Mouse (Mus musculus) heart, adult 9 months (tissue): ENCODE data around the gene Flnb.

Source experiments
- DNase-seq, 2 experiments: peaks; one replicate each; pipeline ENCODE4 v3.0.0; 2022; ENCODE audit warnings: low spot score in 2 of 2

Flnb gene

DNA sequence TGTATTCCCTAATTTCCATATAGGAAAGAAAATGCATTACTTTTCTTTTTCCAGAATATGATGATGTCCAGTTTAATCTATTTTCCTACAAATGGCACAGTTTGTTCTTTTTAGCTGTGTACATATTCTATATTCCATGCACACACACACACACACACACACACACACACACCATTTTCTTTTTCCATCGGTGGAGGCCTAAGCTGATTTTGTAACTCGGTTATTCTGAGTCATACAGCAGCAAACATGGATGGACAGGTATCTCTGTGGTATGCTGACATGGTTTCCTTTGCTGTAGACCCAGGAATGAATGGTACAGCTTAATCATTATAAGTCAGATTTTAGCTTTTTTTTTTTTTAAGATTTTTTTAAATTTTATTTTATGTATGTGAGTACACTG lies 44.5 kb downstream of the Flnb start:
- DNase-seq, result no peak

DNA sequence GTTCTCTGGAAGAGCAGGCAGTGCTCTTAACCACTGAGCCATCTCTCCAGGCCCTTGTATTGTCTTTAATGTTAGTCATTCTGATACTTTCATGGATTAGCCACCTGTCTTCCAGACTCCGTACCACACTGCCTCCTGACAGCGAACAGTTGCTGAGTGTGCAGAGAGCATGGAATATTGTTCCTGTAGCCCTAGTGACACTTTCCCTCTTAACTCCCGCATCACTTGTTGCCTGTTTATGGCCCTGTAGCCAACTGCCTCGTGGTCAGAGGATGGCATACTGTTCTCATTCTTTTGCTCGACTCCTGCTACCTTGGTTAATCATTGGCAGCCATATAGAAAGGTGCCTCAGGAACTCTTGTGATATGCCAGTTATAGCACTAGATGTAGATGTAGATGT lies 45.4 kb downstream of the Flnb start:
- DNase-seq, result no peak

DNA sequence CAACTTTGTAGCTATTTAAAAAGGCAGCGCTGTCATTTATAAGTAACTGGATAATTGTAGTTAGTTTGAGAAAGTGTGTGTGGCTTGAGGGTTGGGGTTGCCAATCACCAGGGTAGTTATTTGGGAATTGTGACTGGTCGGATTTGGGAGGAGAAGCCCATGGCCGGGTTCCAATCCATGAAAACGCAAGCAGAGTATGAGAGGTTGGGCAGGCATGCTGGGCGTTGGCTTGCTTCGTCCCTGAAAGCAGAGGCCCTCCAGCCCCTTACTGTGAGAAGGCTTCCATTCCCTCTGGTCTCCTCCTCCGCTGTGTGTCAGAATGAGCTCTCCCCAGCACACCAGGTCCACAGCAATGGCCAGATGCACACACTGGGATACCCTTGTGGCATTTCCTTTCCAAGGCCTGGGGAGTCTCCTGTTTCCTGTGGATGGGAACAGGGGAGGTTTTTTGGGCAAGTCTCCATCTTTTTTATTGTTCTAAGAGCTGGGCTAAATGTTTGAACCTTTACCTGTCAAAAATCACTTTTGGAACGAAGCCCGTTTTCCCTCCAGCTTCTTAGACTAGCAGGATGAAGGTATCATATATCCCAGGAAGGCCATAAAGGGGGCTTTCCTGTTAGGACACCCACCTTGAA lies 46.2 kb downstream of the Flnb start:
- DNase-seq, result peak; percentile 46 to 62

DNA sequence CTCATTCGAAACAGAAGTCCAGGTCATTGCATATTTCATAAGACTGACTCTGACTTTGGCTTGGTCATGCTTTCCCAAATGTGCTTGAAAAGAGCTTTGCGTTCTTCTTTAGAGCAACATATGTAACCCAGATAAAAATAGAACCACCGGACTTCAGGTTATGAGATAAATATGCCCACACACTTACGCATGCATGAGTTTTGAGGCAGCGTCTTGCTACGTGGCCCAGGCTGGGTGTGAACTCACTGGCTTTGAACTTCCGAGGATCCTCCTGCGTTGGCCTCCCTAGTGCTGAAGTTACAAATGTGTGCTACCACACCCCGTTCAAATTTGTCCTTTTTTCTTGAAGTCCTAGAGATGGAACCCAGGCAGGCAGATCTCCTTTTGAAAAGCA lies 46.7 kb downstream of the Flnb start:
- no peak for DNase-seq

DNA sequence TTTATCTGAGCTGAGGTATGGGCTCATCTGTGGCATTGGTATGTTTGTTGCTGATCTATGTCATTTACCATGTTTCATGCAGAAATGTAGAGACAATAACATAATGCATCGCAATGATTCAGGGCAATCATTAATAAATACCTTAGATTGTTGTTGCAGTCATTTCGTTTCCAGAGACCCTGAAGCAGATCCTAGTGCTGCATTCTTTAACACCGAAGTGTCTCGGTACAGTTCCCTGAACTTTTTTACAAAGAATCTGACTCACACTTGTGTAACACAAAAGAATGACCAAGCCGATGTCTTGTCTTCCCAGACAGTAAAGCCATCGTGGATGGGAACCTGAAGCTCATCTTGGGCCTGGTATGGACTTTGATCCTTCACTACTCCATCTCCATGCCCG lies 49.5 kb downstream of the Flnb start:
- DNase-seq, result no peak

DNA sequence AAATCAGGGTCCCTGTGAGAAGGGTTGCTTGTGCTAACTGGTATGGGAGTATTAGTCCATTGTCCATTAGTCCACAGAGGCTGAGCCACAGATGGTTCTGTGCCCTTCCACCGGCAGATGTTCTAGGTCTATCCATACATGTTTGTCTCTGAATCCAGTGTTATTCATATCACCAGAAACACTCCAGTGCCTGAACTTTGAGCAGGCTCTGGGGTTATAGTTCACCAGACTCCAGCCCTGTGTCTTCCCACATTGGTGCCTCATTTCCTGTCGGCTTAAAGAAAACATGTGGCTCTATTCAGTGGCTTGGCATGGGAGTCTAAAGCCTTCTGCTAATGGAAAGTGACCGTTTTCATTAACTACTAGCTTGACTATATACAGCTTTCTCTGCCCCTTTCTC lies 50.1 kb downstream of the Flnb start:
- DNase-seq, result no peak

DNA sequence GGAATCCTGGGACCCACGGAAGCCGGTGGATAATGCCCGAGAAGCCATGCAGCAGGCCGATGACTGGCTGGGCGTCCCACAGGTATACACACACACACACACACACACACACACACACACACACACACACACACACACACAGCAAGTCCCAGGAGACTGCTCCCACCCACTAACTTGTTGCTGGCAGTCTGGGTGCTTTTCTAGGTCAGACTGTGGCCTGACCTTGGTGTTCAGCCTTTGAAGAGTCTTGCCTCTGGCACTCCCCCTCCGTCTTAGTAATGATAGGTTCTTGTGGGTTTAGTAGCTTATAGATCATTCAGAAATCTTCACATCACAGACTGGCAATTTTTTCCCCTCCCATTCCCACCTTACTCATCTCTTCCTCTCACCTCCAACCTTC lies 52.0 kb downstream of the Flnb start:
- no peak for DNase-seq

DNA sequence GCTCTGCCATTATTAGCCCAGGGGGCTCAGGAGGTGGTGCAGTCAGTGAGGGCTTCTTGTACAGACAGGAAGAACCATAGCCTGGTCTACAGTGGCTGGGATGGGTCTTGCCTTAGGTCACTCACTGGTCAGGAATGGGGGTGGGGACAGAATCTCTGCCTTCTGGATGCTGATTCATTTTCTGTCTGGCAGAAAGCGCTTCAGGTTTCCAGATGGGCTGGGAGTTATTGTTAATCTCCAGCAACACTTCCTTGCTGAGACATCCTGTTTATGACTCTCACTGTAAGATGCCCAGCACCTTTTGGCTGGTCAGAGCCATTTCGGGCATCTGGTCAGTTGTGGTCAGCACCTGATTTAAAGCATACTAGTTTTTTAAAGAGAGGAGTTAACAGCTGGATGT lies 55.8 kb downstream of the Flnb start:
- peak; percentile 14 to 61 for DNase-seq

DNA sequence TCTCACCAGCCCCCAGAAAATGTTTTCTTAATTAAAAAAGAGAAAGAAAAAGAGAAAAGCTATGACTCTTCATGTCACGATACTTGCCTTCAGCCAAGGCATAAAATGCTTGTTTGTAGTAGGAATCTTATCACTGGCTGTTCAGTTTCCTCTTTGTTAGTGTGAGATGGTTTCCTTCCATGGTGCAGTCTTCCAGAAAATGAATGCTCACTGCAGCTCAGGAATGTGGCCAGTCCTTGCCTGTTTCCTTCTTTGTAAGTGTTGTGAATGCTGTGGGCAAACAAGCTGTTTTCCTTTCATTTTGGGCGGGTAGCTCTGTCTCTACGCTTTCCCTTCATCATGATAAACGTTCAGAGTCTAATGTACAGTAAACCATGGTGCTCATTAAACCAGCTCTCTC lies 56.7 kb downstream of the Flnb start:
- DNase-seq, result no peak

DNA sequence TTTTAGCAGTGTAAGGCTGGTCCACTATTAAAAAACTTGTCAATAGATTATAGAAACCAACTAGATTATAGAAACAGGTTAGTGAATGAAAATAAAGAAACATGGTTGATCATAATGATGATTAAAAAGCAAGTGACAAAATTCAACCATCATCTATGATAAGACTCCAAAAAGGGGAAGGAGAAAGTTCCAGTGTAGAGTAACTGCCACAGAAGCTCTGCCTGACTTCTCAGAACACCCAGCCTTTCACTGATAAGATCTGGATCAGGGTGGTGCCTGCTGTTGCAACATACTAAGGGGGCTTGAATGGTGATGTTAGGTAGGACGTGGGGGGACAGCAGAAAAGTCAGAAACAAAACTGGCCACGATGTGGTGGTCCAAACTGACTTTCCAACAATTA lies 60.2 kb downstream of the Flnb start:
- no peak for DNase-seq

DNA sequence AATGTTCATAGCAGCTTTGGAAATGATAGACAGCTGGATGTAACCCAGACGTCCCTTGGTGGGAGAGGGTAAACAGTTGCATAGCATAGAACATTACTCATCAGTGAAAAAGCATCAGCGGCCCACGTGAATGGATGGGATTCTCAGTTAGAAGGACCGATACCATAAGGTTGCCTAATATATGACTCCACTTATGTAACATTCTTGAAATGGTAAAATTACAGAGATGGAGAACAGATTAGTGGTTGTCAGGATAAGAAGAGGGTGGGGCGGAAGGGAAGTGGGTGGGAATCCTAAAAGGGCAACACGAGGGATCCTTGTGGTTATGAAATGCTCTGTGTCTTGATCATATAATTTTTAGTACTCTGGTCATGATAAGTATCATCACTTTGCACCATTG lies 62.6 kb downstream of the Flnb start:
- no peak for DNase-seq

DNA sequence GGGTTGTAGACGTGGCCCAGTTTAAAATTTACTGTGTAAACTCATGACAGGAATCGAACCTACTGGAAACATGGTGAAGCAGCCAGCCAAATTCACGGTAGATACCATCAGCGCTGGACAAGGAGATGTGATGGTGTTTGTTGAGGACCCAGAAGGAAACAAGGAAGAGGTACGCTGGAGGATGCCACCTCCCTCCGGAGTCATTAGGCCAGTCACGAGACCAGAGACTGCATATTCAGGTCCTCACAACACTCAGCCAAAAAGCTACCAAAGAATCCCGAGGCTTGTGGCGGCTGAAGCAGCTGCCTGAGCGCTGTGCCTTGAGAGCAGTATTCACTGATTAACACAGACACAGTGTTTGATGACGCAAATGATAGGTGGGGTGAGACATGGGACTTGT lies 63.8 kb downstream of the Flnb start:
- DNase-seq, result no peak

DNA sequence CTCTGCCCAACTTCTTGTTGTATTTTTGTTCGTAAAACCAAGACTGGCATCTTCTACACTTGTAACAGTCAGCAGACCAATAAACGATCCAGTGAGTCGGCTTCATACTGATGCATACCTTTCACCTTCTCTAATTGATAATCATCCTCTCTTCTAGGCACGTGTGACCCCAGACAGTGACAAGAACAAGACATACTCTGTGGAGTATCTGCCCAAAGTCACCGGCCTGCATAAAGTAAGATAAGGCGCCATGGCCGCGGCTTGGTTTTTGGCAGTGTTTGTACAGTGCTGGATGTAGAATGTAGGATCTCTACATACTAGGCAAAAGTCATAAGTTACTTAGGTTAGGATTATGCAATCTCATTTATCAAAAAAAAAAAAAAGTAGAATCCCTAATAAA lies 64.3 kb downstream of the Flnb start:
- no peak for DNase-seq

DNA sequence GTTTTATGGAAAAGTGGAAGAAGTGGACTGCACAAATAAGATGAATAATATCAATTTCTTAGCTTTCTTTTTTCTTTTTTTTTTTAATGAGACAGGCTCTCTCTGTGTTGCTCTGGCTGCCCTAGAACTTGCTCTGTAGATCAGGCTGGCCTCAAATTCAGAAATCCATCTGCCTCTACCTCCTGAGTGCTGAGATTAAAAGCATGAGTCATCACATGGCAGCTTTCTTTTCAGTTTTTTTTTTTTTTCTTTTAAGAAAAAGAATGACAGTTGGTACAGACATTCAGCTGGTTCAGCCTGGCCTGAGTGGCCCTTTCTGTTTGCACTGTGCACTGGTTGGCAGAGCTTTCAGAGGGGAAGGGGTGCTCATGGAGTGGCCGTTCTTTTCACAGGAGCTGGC lies 66.4 kb downstream of the Flnb start:
- DNase-seq, result no peak

DNA sequence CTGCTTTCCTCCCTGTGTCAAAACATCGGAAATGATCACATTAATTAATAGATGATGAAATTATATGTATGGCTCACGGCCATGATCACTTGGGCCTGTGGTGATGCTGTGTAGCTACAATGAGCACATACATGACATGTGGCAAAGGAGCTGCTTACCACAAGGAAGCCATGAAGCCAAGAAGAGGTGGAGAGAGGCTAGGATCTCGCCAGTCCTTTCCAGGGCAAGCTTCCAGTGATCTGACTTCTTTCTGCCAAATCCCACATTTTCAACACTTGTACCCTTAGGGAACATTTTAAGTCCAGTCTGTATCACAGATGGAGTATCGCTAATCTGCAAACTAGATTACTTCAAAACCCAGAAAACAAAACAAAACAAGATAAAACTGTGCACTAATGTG lies 67.1 kb downstream of the Flnb start:
- DNase-seq, result no peak

DNA sequence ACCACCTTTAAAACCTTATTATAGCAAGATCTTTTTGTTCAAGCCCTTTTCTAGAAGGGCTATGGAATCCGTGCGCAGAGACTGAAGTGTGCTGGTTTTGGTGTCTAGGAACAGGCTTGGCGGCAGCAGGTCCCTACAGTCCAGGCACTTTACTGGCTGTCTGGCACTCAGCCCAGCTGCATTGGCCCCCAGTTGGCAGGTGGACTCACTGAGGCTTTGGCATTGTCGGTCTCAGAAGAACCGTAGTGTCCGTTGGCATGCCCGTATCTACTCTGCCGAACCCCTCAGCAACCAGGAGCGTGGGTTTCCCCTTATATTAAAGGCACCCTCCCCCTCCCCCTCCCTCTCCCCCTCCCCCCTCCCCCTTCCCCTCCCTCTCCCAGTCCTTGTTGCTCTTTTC lies 67.8 kb downstream of the Flnb start:
- no peak for DNase-seq

DNA sequence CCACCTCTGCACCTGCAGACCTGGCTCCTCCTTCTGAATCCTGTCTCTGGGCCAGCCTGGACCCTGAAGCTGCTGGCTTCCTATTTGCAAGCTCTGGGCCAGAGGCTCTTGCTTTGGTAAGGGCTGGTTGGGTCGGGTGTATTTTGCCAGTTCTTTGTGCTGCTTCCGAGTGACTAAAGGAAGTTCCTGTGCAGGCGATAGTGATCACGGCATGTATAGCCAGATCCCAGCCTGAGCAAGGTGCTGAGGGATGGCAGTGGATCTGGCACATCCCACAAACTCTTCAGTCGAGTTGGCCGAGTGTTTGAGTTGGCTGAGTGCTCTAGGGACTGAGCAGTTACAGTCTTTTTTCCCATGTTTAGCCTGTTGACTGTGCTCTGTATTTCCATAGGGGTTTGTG lies 68.3 kb downstream of the Flnb start:
- no peak for DNase-seq

DNA sequence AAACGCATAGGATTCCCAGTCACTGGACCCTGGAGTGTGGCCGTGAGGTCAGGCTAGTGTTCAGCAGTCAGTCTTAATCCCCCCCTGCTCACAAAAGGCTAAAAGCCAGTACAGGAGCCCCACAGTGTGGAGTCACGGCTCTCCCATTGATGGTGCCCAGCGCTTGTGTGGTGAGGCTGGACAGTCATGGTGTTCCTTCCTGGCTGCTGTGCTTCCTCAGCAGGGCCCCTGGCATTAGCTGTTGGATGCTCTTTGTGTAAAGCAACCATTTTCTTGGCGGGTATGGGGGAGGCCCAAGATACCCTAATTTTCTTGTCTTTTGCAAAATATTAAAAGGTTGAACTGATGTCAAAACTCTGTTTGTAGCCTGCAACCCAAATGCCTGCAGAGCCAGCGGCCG lies 69.4 kb downstream of the Flnb start:
- no peak for DNase-seq

DNA sequence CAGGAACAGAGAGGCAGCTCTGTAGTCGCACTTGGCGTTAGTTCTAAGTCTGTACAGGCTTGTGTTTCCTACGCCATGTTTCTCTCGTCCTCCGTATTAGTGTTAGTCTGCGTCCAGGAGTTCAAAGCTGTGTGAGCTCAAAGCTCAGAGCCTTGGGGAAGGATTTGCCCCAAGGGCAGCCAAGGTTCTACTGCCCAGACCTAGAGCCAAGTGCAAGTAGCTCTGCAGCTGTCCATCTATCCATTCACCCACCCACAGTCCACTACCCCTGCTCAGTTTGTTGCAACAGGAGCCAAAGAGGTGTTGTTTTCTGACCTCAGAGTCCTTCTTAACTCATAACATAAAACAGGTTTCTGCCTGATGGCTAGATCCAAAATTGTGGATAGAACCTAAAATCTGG lies 70.5 kb downstream of the Flnb start:
- no peak for DNase-seq

DNA sequence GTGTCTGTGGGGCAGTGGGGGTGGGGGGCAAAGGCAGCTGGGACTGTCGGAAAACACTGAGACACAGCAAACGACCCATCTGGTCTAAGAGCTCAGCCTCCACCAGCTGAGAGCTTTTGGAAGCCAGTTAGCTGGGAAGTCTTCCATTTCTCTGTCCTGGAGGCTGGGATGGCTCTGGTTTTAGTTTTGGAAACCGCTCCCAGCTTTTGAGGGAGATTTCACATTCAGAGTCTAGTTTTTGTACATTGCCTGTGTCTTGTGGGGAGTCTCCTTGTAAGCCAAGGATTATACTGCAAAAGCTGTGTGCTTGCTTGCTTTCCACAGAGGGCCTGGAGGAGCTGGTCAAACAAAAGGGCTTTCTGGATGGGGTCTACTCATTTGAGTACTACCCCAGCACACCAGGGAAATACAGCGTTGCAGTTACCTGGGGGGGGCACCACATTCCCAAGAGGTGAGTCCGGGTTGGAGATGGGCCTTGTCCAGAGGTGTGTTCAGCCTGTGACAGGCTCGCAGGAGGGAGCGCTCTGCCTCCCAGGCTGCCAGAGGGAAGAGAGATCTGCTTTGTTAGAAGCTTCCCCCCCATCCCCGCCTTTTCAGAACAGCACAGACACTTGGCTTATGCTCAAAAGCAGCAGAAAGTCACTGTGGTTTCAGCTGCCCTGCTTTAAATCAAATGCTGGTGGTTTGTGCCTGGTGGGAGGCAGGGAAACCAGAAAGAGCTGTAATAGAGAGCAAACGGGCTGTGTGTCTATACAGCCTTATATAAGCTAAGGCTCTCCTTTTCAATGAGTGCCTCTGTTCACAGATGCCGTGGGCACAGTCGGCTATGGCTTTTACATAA lies 71.3 kb downstream of the Flnb start:
- DNase-seq, result peak in 1 of 2 experiments; percentile 20

DNA sequence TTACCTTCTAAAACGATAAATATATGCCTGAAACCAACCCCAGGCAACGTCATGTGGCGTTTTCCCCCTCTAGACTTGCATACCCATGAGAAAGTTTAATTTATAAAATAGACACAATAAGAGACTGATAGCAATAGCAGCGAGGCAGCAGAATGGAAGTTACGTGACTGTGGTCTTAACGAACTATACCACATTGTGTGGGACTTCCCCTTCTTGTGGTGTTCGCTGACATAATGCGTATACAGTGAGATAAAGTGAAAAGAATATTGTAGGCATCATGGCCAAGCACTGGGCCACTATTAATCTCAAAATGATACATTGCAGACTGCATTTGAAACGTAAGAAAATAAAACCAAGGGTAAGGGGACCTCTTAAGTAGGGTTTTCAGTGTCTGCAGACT lies 72.1 kb downstream of the Flnb start:
- DNase-seq, result no peak

DNA sequence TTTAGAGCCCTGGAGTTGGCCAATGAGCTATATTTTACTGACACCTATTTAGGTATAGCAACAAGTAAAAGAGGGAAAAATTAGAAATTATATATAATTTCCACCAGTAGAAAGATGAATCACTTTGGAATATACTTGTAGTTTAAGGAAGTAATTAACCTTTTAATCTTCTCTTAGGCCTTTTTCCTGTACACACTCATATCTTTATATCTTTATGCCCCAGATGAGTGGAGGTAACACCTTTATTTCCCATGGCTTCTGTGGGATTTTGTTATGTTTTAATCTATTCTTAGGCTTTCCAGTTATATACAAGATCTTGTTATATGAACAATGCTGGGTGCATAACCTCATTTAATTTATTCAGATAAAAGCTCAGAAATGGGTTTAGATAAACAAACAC lies 73.6 kb downstream of the Flnb start:
- DNase-seq, result no peak

DNA sequence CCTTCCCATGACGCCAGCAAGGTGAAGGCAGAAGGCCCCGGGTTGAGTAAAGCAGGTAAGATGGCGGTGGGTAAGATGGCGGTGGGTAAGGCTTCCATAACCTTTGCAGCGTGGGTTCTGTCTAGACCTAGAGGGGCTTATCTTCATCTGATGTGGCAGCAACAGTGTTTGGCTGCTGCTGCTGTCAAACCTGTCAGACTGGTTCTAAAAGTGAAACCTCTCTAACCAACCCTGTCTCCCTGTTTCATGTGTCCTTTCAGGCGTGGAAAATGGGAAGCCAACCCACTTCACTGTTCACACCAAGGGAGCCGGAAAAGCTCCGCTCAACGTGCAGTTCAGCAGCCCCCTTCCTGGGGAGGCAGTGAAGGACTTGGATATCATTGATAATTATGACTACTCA lies 78.4 kb downstream of the Flnb start:
- no peak for DNase-seq

DNA sequence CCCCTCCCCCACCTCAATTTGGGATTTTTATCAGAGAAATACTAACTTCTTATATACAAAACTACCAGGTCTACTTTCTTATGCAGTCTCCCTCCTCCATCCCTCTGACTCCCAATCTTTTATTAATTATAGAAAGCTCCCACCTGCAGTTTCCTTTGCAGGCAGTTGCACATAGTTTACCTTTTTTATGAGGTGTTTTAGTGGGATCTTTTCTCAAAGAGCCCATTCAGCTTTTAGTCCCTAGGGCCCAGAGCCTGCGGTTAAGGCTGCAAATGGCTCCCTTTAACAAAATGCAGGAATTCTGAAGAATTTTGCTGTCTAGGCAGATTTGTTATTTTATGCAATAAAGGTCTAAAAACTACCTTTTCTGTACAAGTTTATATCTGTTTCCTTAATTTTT lies 78.9 kb downstream of the Flnb start:
- DNase-seq, result no peak
